Mouse (Mus musculus): ENCODE data around the gene Mag.

DNA sequence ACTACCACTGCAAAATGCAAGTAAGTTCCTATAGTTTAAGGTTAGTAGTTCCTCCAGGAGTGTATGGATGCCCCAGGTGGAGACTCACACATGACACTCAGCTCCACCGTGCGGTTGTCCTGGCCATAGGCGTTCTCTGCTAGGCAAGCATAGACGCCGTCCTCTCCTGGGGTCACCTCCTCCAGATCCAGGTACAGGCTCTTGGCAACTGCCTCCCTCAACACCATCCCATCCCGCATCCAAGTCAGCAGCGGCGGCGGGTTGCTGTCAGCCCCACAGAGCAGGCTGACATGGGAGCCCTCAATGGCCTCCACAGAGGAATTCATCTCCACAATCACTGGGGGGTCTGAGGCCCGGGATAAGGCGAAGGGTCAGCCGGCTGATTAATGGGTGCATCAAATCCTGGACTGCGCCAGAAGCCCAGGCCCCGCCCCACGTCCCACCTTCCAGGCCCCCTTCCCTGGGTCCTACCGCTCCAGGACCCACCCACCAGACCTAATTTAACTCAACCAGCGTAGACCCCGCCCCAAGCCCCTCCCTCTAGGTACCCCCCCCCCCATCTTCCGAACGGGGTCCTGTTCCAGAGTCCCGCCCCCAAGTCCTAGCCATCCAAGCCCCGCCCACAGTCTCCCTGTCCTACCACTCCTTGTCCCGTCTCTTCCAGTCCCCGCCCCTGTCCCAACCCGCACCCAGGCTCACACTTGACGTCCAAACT is 6.2 kb downstream of the Mag start:
- no peak for TF ChIP-seq CTCF (IDR thresholded peaks at IDR 0.05; ENCODE audit: extremely low read depth, insufficient read depth, insufficient read length, insufficient replicate concordance)
- TF ChIP-seq POLR2A (IDR thresholded peaks at IDR 0.05; ENCODE audit: low read depth, low read length) = no peak
